Mouse (Mus musculus): Measurements from ENCODE around the gene Npw.
"Not testable (repeated sequence)": the region's sequence is repeated elsewhere in the genome, so short reads cannot be mapped to it uniquely, and the experiment has no call there.

Gene Npw

DNA sequence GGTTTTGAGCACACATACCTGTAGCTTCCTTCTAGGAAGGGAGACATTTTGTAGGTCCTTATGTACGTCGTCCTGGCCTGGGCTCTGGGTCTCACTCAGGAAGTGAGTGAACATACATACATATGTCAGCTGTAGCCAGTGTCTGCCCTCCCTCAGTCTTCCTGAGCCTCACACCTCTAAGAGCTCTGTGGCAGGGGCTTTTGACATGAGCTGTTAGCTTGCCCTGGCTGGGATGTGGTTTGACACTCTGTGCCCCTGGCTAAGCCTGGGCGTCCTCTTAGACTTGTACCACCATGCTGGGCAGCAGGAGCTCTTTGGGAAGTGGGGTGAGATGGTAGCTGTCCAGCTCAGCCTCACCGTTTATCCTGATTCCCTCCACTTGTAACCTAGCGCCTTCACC, 13.1 kb upstream of the Npw start:
- no peak for DNase-seq (ENCODE audit: low spot score)

DNA sequence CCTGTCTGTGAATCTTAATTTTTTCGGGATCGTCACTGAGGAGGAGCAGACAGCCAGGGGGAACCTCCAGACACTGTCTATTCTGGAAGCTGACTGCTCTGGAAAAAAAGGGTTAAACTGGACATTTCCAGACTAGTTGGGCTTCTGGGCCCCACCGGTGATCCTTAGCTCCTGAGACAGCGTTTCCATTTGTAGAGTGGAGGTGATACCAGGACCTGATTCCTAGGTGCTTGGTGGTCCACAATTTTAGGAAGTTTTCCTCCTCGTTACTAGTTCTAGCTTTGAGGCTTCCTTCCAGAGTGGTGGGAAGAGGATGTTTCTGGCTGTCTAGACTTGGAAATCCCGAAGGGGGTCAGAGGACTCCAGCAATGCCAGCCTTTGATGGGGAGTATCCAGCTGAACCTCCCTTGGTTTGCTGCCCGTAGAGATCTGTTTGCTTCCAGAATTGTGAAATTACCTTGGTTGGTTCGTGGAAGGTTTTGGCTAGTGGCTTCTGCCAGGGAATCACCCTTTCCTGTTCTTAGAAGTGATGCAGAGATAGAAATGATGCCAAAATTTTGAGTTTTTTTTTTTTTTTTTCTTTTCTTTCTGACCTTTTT, 12.1 kb upstream of the Npw start:
- DNase-seq (ENCODE audit: low spot score), result no peak

DNA sequence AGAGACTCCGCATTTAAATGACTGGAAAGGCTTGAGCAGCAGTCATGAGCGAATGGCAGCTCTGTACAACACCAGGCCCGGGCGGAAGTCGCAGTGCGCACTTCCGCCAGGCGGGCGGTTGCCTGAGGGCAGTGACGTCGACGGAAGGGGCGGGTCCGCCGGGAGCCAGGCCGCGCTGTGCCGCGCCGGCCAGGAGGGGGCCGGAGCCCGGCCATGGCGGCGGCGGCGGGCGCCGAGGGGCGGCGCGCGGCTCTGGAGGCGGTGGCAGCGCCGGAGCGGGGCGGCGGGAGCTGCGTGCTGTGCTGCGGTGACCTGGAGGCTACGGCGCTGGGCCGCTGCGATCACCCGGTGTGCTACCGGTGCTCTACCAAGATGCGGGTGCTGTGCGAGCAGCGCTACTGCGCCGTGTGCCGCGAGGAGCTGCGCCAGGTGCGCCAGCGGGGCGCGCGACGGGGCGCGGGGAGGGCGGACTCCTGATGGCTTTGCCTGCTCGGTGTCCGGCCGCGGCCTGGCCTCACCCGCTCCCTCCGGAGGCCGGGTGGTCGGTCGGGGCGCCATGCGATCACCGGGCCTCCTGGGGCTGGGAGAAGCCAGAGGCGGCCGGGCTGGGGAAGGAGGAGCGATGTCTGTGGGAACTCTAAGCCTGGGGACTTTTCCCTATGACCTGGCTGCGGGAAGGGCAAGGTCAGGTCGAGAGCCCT, 11.4 kb upstream of the Npw start, which contains the start of gene Zfp598:
TSS of gene Zfp598 (plus strand) at position 143 of the 701 bp plus-strand sequence.
- peak; percentile 96 for DNase-seq (ENCODE audit: low spot score)

DNA sequence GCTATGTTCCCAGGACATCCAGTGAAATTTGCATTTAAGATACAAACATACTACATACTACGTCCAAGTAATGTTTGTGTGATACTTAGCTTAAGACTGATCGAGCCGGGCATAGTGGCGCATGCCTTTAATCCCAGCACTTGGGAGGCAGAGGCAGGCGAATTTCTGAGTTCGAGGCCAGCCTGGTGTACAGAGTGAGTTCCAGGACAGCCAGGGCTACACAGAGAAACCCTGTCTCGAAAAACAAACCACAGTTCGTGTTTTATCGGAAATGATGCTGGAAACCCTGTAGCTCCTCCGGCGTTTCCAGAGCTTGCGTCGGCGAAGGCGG, 10.9 kb upstream of the Npw start:
- DNase-seq (ENCODE audit: low spot score), result not testable (repeated sequence)

DNA sequence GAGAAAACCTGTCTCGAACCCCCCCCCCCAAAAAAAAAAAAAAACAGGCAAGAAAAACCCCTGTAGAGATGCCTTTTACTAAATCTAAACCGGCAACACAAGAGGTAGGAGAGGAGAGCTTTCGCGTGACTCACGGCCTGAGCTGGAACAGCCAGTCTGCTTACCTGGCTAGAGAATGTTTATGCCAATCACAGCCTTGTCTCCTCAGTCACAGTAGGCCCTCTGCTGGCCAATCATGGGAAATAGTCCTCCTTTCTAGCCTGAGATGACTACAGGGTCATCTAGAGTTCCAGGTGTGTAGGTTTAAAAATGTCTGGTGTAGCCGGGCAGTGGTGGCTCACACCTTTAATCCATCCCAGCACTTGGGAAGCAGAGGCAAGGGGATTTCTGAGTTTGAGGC, 9.2 kb upstream of the Npw start:
- DNase-seq (ENCODE audit: low spot score), result peak; percentile 83

DNA sequence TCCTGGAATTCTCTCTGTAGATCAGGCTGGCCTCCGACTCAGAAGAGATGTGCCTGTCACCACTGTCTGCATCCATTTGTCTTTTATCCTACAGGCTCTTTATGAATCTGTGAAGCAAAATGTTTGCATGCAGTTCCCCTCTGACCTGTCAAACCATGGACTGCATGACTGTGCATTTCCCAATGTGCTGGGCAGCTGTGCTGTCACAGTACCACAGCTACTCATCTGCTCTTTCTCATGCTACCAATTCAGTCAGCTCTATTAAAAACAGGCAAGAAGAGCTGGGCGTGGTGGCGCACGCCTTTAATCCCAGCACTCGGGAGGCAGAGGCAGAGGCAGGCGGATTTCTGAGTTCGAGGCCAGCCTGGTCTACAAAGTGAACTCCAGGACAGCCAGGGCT, 8.8 kb upstream of the Npw start:
- DNase-seq (ENCODE audit: low spot score), result not testable (repeated sequence)

DNA sequence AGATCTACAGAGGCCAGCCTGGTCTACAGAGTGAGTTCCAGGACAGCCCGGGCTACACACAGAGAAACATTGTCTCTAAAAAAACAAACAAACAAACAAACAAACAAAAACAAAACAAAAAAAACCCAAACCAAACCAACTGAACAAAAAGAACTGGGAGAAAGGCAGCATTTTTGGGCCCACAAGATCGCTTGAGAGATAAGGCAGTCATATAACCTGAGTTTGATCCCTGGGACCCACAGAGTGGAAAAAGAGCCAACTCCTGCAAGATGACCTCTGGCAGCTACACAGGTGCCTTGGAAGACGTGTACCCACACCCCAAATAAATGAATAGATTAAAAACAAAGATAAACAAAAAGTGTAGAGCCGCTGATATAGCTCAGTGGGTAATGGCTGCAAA, 3.3 kb downstream of the Npw start:
- no peak for DNase-seq (ENCODE audit: low spot score)

DNA sequence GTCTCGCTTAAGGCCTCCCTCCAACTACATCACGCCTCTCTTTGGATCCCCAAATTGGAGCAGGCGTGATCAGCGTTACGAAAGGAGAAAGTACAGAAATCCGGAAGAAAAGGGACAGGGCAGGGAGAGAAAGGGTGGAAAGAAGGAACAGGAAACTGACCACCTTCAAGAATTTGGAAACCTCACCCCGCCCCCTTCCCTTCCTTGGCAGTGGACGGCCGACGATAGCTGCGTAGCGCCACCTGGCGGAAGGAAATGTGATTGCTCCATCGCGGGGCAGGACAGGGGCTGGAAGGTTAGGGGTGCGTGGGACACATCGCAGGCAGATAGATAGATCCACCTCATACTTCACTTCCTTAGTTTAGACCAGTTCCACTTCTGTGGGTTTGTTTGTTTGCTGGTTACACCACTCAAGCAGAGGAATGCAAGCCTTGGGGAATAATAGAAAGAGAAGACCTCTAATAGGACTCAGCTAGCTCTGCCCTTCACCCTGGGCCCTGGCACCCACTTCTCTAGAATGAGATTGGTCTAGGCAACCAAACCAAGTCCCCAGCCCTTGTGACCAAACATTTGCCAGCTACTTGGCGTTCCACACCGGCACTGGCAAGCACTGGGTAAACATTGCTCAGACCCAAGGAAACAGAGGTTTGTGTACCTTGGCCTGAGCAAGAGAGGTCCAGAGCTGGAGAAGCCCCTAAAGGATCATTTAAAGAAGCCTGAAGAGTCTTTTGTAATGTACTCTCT, 4.1 kb downstream of the Npw start:
- peak; percentile 81 for DNase-seq (ENCODE audit: low spot score)

DNA sequence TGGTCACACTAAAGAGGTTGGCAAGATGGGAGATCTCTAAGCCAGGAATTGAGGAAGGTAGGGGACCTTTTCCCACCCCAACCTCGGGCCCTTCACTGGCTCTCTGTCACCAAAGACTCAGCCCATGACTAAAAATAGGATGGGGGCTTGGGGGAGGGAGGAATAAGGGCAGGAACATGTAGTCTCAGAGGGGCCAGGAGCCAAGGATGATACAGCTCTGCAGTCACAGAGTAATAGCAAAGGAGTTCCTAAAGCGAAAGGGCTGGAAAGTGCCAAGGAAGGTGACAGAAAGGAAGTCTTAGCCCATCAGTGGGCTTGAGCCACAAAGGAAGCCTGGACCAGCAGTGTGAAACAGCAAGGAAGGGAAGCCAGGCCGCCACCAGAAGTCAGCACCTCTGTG, 6.4 kb downstream of the Npw start:
- no peak for DNase-seq (ENCODE audit: low spot score)

DNA sequence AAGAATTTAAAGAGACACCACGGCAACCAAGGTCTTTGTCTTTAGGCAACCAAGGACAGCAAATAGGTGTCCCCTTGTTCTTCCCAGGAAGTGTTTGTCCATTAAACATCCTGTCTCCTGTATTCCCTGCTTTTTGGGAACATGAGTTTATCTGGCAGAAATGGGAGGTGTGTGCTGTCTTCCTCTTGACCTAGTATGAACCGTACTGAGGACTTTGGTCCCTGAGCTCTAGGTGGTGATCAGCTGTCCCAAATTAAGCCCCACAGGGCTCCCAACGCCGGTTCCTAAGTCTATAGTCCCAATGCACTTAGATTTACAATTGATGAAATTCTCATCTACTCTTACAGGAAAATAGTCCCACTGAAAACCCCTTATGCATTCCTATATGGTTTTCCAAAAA, 7.5 kb downstream of the Npw start:
- no peak for DNase-seq (ENCODE audit: low spot score)

DNA sequence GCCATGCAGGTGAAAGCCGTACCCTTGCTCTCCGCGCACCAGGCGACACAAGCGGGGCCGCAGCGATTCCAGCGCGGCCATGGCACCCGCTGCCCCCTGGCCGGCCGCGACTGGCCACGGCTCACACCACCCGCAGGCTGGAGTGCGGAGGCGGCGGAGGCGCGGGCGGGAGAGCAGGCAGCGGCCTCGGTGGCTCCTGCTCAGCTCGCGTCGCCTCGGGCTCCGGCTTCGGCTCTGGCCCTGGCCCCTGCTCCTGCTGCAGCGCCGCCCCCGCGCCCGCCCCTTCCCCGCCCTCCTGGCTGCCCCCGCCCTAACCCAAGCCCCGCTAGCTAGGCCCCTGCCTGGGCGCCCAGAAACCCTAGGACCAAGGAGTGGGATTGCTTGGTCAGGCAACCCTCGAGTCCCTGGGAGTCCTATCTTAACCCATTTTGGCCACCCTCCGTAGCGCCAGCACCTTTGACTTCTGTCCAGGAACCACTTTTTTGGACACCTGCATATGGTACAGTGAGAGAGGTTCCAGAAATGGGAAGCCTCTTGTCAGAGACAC, 8.1 kb downstream of the Npw start, which contains the start of gene Slc9a3r2:
TSS of gene Slc9a3r2 (minus strand) at position 258 of the 547 bp plus-strand sequence.
- peak; percentile 62 for DNase-seq (ENCODE audit: low spot score)

DNA sequence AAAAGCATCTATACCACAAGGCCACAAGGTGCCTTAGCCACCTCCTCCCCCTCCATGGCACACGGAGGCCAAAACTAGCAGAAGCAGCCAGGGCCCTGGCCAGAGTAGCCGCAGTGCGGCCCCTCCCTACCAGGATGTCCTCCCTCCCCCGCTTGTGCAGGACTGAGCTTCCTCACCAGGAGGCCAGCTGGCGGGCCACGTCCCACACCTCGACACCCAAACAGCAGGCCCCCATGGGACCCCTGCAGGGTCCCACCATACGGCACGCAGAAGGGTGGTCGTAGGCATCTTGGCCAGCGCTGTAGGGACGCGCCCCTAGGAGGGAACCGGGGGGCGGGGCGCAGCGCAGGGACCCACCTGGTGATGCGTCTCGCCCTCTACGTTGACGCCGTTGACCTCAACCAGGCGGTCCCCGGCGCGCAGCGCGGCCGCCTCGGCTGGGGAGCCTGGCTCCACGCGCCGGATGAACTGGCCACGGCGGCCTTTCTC, 8.6 kb downstream of the Npw start:
- DNase-seq (ENCODE audit: low spot score), result peak; percentile 58

DNA sequence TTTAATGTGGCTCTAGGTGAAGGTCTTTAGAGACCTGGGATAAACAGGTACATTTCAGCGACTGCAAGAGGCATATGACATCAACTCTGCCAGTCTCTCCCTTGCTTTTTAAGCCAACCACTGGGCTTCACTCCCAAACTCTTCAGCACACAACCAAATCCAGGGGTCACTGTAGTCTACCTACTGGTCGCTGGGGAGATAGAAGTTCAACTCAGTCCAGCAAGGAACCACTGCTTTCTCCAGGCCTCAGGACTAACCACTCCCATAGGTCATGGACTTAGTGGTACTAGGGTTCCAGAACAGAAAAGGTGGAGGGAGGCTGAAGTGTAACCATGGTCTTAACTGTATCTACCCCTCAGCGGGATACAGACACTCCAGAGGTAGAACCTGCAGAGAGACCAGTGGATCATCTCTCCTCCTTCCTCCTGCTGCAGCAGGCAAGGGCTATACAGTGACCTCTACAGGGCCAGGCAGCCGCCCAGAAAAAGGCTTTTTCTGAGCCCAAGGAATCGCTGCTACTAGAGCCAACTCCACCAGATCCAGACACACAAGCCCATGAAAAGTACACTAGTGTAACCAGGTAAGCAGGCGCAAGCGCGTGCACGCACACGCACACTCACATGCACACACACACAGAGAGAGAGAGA, 9.4 kb downstream of the Npw start:
- no peak for DNase-seq (ENCODE audit: low spot score)

DNA sequence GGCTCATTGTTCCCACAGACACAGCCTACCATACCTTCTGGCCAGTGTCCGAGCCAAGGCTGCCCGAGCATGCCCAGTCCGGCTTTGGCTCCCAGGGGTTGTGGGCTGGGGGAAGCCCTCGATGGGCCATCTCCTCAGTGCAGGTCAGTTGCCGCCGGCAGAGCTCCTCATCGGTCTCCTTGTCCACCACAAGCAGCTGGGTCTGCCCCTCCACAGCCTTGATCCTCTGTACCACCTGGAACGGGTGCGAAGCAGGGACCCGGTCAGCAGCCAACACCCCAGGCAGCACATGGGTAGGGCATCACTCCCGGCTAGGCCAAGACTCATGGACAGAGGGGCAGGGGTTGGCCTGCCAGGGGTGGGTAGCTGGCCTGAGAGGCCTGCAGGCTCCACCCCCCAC, 10.8 kb downstream of the Npw start:
- no peak for DNase-seq (ENCODE audit: low spot score)

DNA sequence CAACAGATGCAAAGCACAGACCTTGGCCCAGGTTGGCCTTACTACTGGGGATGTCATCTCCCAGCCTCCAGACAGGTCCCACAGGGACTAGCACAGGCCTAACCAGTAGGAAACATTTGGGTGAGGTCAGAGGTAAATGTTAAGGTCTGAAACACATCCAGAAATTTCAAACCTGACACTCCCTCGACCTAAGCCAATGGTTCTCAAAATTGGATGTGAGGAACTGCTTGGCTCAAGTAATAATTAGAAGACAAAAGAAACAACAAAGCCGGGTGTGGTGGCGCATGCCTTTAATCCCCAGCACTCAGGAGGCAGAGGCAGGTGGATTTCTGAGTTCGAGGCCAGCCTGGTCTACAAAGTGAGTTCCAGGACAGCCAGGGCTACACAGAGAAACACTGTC, 11.9 kb downstream of the Npw start:
- no peak for DNase-seq (ENCODE audit: low spot score)

DNA sequence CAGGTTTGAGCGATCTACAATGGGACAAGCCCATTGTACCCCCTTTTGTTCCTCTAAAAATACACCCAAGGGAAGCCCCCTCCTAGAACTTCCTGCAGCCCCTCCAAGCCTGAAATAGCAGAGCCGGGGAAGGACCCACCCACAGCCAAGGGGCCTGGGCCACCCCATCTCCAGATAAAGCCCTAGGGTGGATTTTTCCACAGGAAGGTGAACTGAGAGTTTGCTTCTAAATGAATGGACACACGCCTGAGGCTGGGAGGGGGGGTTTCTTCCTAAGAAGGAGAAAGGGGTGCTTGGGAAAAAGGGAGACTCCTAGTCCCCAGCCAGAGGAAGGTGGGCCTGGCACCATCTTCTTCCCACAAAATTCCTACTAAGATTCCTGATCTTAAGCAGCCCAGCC, 12.3 kb downstream of the Npw start:
- no peak for DNase-seq (ENCODE audit: low spot score)

DNA sequence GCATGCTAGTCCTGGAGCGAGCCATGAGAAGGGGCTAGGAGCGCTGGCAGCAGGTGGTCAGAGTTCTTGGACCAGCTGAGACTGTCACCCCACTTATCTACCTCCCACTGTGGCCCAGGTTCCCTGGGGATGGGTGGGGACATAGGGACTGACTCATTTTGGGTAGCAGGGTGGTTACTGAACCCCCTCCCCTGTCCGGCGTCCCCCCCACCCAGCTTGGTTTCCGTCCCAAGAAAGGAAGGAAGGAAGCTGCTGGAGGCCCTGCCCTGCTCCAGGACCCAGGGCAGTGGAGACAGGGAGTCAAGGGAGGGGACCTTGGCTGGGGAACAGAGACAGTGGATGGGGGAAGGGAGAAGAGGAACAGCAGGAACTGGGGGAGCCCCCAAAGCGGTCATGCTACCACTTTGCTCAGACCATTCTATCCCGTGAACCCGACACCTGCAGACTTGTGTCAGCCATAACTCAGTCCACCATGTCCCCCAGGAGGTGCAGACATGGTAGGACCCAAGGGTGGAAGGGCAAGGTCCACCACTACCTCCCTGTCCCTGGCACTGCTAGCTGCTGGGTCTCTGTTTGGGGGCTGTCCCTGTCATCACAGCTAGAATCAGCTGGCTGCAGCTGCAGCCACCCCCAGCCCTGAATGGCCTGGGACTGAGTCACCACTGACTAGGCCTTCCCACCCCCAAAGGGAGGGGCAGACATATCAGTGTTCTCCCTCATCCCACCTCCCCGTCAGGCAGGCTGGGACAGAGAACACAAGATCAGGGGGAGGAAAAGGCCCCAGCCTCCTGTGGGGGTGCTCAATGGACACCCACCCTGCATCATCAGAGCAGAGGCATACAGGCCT, 13.2 kb downstream of the Npw start:
- no peak for DNase-seq (ENCODE audit: low spot score)

DNA sequence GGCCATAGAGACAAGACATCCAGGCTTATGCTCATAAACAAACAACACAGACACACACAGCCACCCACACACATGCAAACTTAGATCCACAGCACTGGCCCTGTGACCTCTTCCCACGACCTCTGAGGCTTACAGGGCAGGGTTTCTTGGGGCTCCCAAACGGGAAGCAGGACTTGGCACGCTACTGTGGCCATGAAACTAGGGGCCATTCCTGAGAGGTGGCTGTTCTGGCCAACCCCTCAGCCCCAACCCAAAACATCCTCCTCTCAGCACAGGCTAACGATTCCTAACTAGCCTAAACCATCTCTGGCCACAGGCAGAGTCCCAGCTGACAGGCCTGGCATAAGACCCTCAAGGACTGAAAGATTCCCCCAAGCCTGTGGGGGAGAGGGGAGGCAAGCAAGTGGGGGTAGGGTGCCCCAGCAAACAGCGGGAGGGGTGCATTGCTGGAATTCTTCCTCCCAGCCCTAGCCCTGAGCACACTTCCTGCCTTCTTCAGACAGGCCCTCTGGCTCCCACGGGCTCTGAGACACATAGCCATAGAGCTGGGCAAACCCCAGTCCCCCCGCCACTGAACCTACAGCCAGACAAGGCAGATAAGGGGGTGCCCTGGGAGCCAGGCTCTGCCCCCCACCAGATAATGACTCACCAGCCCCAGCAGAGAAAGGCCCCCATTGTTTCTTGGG, 14.1 kb downstream of the Npw start:
- DNase-seq (ENCODE audit: low spot score), result no peak

DNA sequence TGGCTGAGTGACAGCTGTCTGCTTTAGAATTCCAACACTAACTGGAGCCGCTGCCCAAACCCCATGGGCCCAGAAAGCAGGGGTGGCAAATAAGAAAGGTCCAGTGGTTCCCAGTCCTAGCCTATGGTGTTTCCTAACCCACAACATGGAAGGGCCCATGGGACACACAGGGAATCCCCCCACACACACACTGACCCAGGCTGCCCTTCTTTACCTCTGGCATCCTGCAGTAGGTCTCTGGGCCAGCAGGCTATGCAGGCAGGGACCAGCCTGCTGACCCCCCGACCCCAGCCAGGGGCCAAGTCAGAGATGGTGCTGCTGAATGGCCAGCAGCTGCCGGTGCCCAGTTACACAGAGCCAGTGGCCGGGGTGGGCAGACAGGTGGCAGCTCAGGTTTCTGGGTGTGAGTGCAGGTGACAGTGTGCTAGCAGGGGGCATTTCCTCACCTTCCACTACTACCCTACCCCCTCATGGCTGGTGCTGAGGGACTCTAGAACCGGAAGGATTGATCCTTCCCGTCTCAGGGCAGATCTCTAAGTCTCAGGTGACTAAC, 15.4 kb downstream of the Npw start:
- no peak for DNase-seq (ENCODE audit: low spot score)

DNA sequence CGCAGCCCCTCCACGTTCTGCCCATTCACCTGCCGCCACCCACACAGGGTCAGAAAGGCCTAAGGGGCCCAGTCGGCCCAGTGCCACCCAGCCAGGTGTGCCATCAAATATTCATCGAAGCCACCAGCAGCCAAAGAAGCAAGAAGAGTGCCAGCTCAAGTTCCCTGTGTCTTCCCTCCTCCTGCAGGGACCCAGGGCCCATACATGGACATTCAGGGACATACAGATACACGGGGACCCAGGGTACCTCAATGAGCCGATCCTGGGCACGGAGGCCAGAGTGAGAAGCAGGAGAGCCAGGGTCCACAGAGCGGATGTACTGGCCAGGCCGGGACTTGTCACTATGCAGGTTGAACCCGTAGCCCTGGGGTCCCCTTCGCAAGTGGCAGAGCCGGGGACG, 16.3 kb downstream of the Npw start:
- no peak for DNase-seq (ENCODE audit: low spot score)

DNA sequence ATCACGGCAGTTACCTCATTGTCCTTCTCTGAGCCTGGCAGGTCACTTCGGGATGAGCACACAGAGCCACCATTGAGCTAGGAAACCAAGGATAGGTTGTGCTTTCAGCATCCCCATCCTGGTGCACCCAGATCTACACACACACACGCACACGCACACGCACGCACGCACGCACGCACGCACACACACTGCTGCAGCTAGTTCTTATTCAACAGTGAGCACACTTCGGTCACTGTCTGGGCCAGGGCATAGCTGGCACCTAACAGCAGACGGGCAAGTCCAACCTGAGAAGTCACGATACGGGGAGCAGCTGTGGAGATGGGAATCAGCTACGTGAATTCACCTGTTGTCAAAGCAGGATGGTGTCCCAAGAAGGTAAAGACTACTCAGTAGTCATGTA, 17.7 kb downstream of the Npw start:
- DNase-seq (ENCODE audit: low spot score), result no peak
